Mouse (Mus musculus): Measurements from ENCODE around the gene Syt12.

- no peak for TF ChIP-seq CTCF (IDR thresholded peaks at IDR 0.05; ENCODE audit: low read depth, low read length)
- no peak for TF ChIP-seq GATA2 (IDR thresholded peaks at IDR 0.05; ENCODE audit: borderline replicate concordance, low read depth, low read length)
- no peak for TF ChIP-seq GATA1 (IDR thresholded peaks at IDR 0.05; ENCODE audit: borderline replicate concordance, low read length)
- no peak for TF ChIP-seq TAL1 (conservative IDR thresholded peaks at IDR 0.05; ENCODE audit: low read depth, low read length)
These were observed 78.3 kb downstream of the Syt12 start for GRCm38 (mm10) chr19:4398959-4399358.

Data from G1E (cell line).